Mouse (Mus musculus) olfactory bulb, adult 2 months (tissue): ENCODE measurements at regions not wholly inside any gene's neighbourhood (a gene's known extent, or its start where the extent isn't known, plus 50 kb on each side); places are given as distances from the start of the nearest gene placed in this dataset.

Experiments
- CTCF ChIP-seq: fragments of 200-500 bp; IDR thresholded peaks from 2 replicates; pipeline ENCODE4 v1.5.1; 2012; ENCODE audit warnings: low read depth, mild to moderate bottlenecking, low read length, moderate library complexity; ENCODE audit not compliant: insufficient read depth
- POLR2A ChIP-seq: fragments of 200-500 bp; IDR thresholded peaks from 2 replicates; pipeline ENCODE4 v1.6.1; 2012; ENCODE audit warnings: mild to moderate bottlenecking, low read depth, low read length, moderate library complexity; ENCODE audit not compliant: insufficient read depth

- no peak for TF ChIP-seq POLR2A
- no peak for TF ChIP-seq CTCF
These were observed 59.9 kb upstream of the Arhgap21 start for GRCm38 (mm10) chr2:21028605-21029004.
